In genomic region chr3:65535087-65535761, GRCm38 (mm10) we compare ENCODE assay signal across 18 mouse cellular contexts. TPM values are rescaled to one million over a fixed set of nuclear protein-coding genes. Genes with fewer than 3 reads are reported as not detected.
DNase-seq lines count a peak whose midpoint lies in the region; ATAC-seq and TF ChIP-seq lines count a peak whose summit lies in the region.
"Had no signal": no experiment of that assay in that cellular context is flagged by ENCODE, and none has a peak within 500 bp of the region (broad histone marks: within the 10 kb centered on the region; RNA-seq: fewer than 3 reads in every experiment).

No protein-coding gene starts in this region.

- peak; percentile 16; the same call in 1 of the 2 replicates for TF ChIP-seq EP300 in lung, postnatal 0 days (IDR thresholded peaks at IDR 0.05)

- ATAC-seq in hindbrain, postnatal 0 days: no peak
- no peak for ATAC-seq in hindbrain, embryonic 12.5 days (ENCODE audit: low FRiP score)
- no peak for ATAC-seq in lung, postnatal 0 days
- ATAC-seq: activated CD4-positive, CD25-positive, alpha-beta regulatory T cell, adult 4 months; forebrain, embryonic 16.5 days; inflammation-experienced regulatory T-cells, adult 6 months had no signal

- H3K27me3 ChIP-seq in hindbrain, postnatal 0 days (ENCODE audit: insufficient read depth, low read length): no peaks in the 10 kb centered on the region
- no peaks in the 10 kb centered on the region for H3K27me3 ChIP-seq in hindbrain, embryonic 12.5 days
- H3K27me3 ChIP-seq in liver, adult 2 months (ENCODE audit: control insufficient read depth, insufficient read depth, low read length): no peaks in the 10 kb centered on the region
- no peaks in the 10 kb centered on the region for H3K27me3 ChIP-seq in lung, postnatal 0 days (replicated peaks; ENCODE audit: insufficient read depth, low read length)
- H3K27me3 ChIP-seq: embryonic facial prominence, embryonic 13.5 days; forebrain, embryonic 12.5 days; heart, embryonic 12.5 days had no signal

- H3K9me3 ChIP-seq in hindbrain, postnatal 0 days (ENCODE audit: low read length): no peaks in the 10 kb centered on the region
- no peaks in the 10 kb centered on the region for H3K9me3 ChIP-seq in hindbrain, embryonic 12.5 days (replicated peaks)
- H3K9me3 ChIP-seq in lung, postnatal 0 days (ENCODE audit: low read length): no peaks in the 10 kb centered on the region
- H3K9me3 ChIP-seq: embryonic facial prominence, embryonic 13.5 days; forebrain, embryonic 12.5 days; heart, embryonic 12.5 days had no signal

- TF ChIP-seq CTCF in hindbrain, postnatal 0 days (IDR thresholded peaks at IDR 0.05; ENCODE audit: low read depth): no peak
- no peak for TF ChIP-seq CTCF in liver, adult 2 months (IDR thresholded peaks at IDR 0.05; ENCODE audit: low read depth, low read length)
- no peak for TF ChIP-seq CTCF in lung, postnatal 0 days (IDR thresholded peaks at IDR 0.05)

- H3K4me2 ChIP-seq in hindbrain, postnatal 0 days (ENCODE audit: low read depth, low read length): peak overlapping the region; percentile 38; the same call in 1 of the 2 replicates
- no peak overlapping the region for H3K4me2 ChIP-seq in hindbrain, embryonic 12.5 days (replicated peaks)
- H3K4me2 ChIP-seq in lung, postnatal 0 days (replicated peaks; ENCODE audit: low read depth, low read length): no peak overlapping the region
- H3K4me2 ChIP-seq: embryonic facial prominence, embryonic 13.5 days; forebrain, embryonic 12.5 days; heart, embryonic 12.5 days had no signal

- no peak for DNase-seq in hindbrain, postnatal 0 days (ENCODE audit: low spot score)
- peak; percentile 63 for DNase-seq in liver, adult 2 months (ENCODE audit: extremely low read depth, low read depth, low spot score)
- DNase-seq in liver: no peak
- peak; percentile 36 for DNase-seq in lung, postnatal 0 days (ENCODE audit: low spot score)
- no peak for DNase-seq in lung, postnatal 36 days
- DNase-seq in cerebellum, adult 8-10 months: no peak
- DNase-seq: adrenal gland, postnatal 14 days; cerebellum, adult 11-12 months; cerebellum, adult 9-11 months; cerebellum, postnatal 36 days; gastrocnemius, postnatal 25 days had no signal

- H3K4me3 ChIP-seq in hindbrain, postnatal 0 days (ENCODE audit: low read length): no peak overlapping the region
- no peak overlapping the region for H3K4me3 ChIP-seq in hindbrain, embryonic 12.5 days
- H3K4me3 ChIP-seq in liver, adult 2 months (ENCODE audit: insufficient read depth, low read depth, low read length): no peak overlapping the region
- no peak overlapping the region for H3K4me3 ChIP-seq in lung, postnatal 0 days (ENCODE audit: low read depth, low read length)
- H3K4me3 ChIP-seq: embryonic facial prominence, embryonic 13.5 days; forebrain, embryonic 12.5 days; heart, embryonic 12.5 days had no signal

- H3K36me3 ChIP-seq in hindbrain, postnatal 0 days (ENCODE audit: insufficient read depth, low read length): no peaks in the 10 kb centered on the region
- H3K36me3 ChIP-seq in hindbrain, embryonic 12.5 days: peaks cover 10% of the 10 kb centered on the region
- peaks cover 2% of the 10 kb centered on the region; the same call in 1 of the 2 replicates for H3K36me3 ChIP-seq in liver, adult 2 months (ENCODE audit: control insufficient read depth, insufficient read depth, low read length)
- H3K36me3 ChIP-seq in lung, postnatal 0 days (ENCODE audit: insufficient read depth, low read length): no peaks in the 10 kb centered on the region

- H3K4me1 ChIP-seq in hindbrain, postnatal 0 days (ENCODE audit: insufficient read depth, low read length): peaks cover 3% of the 10 kb centered on the region; the same call in 1 of the 2 replicates
- H3K4me1 ChIP-seq in hindbrain, embryonic 12.5 days: peaks cover 19% of the 10 kb centered on the region; the same call in 1 of the 2 replicates
- H3K4me1 ChIP-seq in liver, adult 2 months (ENCODE audit: control insufficient read depth, insufficient read depth, low read length): peaks cover 10% of the 10 kb centered on the region
- H3K4me1 ChIP-seq in lung, postnatal 0 days (ENCODE audit: insufficient read depth, low read depth, low read length): 0 out of 2 replicates have a peak, but pooled peaks cover 2% of the 10 kb centered on the region

- TF ChIP-seq POLR2A in liver, adult 2 months (IDR thresholded peaks at IDR 0.05; ENCODE audit: extremely low read depth, insufficient read depth, low read length): no peak

- no peak overlapping the region for H3K27ac ChIP-seq in hindbrain, postnatal 0 days
- no peak overlapping the region for H3K27ac ChIP-seq in hindbrain, embryonic 12.5 days
- H3K27ac ChIP-seq in liver, adult 2 months (replicated peaks; ENCODE audit: insufficient read depth, low read depth, low read length): no peak overlapping the region
- no peak overlapping the region for H3K27ac ChIP-seq in lung, postnatal 0 days (ENCODE audit: low read length)
- H3K27ac ChIP-seq: embryonic facial prominence, embryonic 13.5 days; forebrain, embryonic 12.5 days had no signal

- H3K9ac ChIP-seq in hindbrain, postnatal 0 days (replicated peaks; ENCODE audit: low read length): no peak overlapping the region
- no peak overlapping the region for H3K9ac ChIP-seq in hindbrain, embryonic 12.5 days
- H3K9ac ChIP-seq in liver, adult 2 months (ENCODE audit: low read depth, low read length): no peak overlapping the region
- no peak overlapping the region for H3K9ac ChIP-seq in lung, postnatal 0 days (replicated peaks; ENCODE audit: low read depth)
- H3K9ac ChIP-seq: embryonic facial prominence, embryonic 13.5 days; forebrain, embryonic 12.5 days; heart, embryonic 12.5 days had no signal

- H3K79me2 ChIP-seq in liver, adult 2 months (ENCODE audit: control insufficient read depth, insufficient read depth, low read length): peaks cover 9% of the 10 kb centered on the region; the same call in 1 of the 2 replicates

RNA-seq across cellular contexts. Expression of gene Tiparp, which starts 7.0 kb away (rescaled TPM):
- 21.6 and 23.7 TPM in 2 replicates for total RNA-seq in hindbrain, postnatal 0 days (2014; rRNA removed)
- 21.6 and 22.0 TPM in 2 replicates for polyA plus RNA-seq in hindbrain, postnatal 0 days (2015; fragmentation: Nextera tagmentation; extraction: Ambion mirVana)
- 37.7 and 38.3 TPM in 2 replicates for polyA plus RNA-seq in hindbrain, embryonic 12.5 days (2016; fragmentation: Nextera tagmentation; extraction: Ambion mirVana)
- total RNA-seq in liver, adult 2 months (2014; rRNA removed): 6.0 and 6.5 TPM in 2 replicates
- polyA plus RNA-seq in liver, adult 2 months (2012; rRNA removed): 0.91 and 1.1 TPM in 2 replicates
- 45.1 and 45.3 TPM in 2 replicates for polyA plus RNA-seq in lung, postnatal 0 days (2015; fragmentation: Nextera tagmentation; extraction: Ambion mirVana)

Comparison
In these comparisons a context has a peak if more than half of its experiments do, and no peak if none do; other contexts are left out.
1. DNase-seq: peak in liver, adult 2 months (single experiment) and lung, postnatal 0 days (single experiment); none in hindbrain, postnatal 0 days (single experiment), liver (single experiment), lung, postnatal 36 days (single experiment) and cerebellum, adult 8-10 months (single experiment).
2. RNA of gene Tiparp, which starts 7.0 kb away (polyA plus RNA-seq): 45.1 to 45.3 TPM in lung, postnatal 0 days, 37.7 to 38.3 TPM in hindbrain, embryonic 12.5 days and 21.6 to 22.0 TPM in hindbrain, postnatal 0 days; 0.91 to 1.1 TPM in liver, adult 2 months; every median in the first group is over 10 times any median in the second.